Mouse (Mus musculus) 416B (cell line): ENCODE measurements around the gene Lrit3.

Source experiments
- DNase-seq: peaks from one replicate; pipeline ENCODE4 v3.0.0; 2011; ENCODE audit warnings: low read depth

Lrit3 gene

GRCm38 (mm10) chr3:129803765-129804164 is at the start of gene Lrit3:
Gene Lrit3 (minus strand): TSS chr3:129804030.
- no peak for DNase-seq

GRCm38 (mm10) chr3:129846846-129847245 is 43.0 kb upstream of the Lrit3 start:
- DNase-seq, result no peak

GRCm38 (mm10) chr3:129845868-129846267 is 42.0 kb upstream of the Lrit3 start:
- peak; percentile 48 for DNase-seq

- no peak for DNase-seq
These were observed 34.2 kb upstream of the Lrit3 start for GRCm38 (mm10) chr3:129838017-129838416.

- no peak for DNase-seq
These were observed 33.1 kb upstream of the Lrit3 start for GRCm38 (mm10) chr3:129836965-129837364.

GRCm38 (mm10) chr3:129836051-129836697 is 32.3 kb upstream of the Lrit3 start:
- DNase-seq, result no peak

GRCm38 (mm10) chr3:129835388-129835934 is 31.6 kb upstream of the Lrit3 start, which contains the start of gene Cfi:
Gene Cfi (plus strand): TSS chr3:129835884.
- DNase-seq, result no peak

GRCm38 (mm10) chr3:129831035-129831568 is 27.3 kb upstream of the Lrit3 start, which contains the start of gene Gar1:
Gene Gar1 (minus strand): TSS chr3:129831396.
- DNase-seq, result peak; percentile 97

GRCm38 (mm10) chr3:129830626-129831025 is 26.8 kb upstream of the Lrit3 start:
- DNase-seq, result no peak

- DNase-seq, result no peak
These were observed 23.9 kb upstream of the Lrit3 start for GRCm38 (mm10) chr3:129827691-129828090.

- no peak for DNase-seq
These were observed 22.9 kb upstream of the Lrit3 start for GRCm38 (mm10) chr3:129826691-129827090.

GRCm38 (mm10) chr3:129824891-129825290 is 21.1 kb upstream of the Lrit3 start:
- DNase-seq, result no peak

GRCm38 (mm10) chr3:129824146-129824545 is 20.3 kb upstream of the Lrit3 start:
- DNase-seq, result no peak

- DNase-seq, result peak; percentile 69
These were observed 19.5 kb upstream of the Lrit3 start for GRCm38 (mm10) chr3:129823293-129823692.

- DNase-seq, result no peak
These were observed 18.5 kb upstream of the Lrit3 start, which contains the start of gene Rrh for GRCm38 (mm10) chr3:129822206-129822775. Gene Rrh (minus strand): TSS chr3:129822587.

- no peak for DNase-seq
These were observed 17.9 kb upstream of the Lrit3 start for GRCm38 (mm10) chr3:129821736-129822135.

GRCm38 (mm10) chr3:129820847-129821246 is 17.0 kb upstream of the Lrit3 start:
- no peak for DNase-seq

- DNase-seq, result no peak
These were observed 4.8 kb downstream of the Lrit3 start for GRCm38 (mm10) chr3:129799011-129799410.

- DNase-seq, result no peak
These were observed 5.3 kb downstream of the Lrit3 start for GRCm38 (mm10) chr3:129798551-129798950.

GRCm38 (mm10) chr3:129797341-129797740 is 6.5 kb downstream of the Lrit3 start:
- no peak for DNase-seq

GRCm38 (mm10) chr3:129793801-129794200 is 10.0 kb downstream of the Lrit3 start:
- no peak for DNase-seq

GRCm38 (mm10) chr3:129782746-129783145 is 21.1 kb downstream of the Lrit3 start:
- peak; percentile 4 for DNase-seq

GRCm38 (mm10) chr3:129781435-129781834 is 22.4 kb downstream of the Lrit3 start:
- DNase-seq, result no peak
